ENCODE assay signal across 8 mouse cellular contexts in genomic region chr13:51101777-51102132, GRCm38 (mm10). TPM values are rescaled to one million over a fixed set of nuclear protein-coding genes. Genes with fewer than 3 reads are reported as not detected.
DNase-seq lines count a peak whose midpoint lies in the region; ATAC-seq and TF ChIP-seq lines count a peak whose summit lies in the region.

No protein-coding gene starts in this region.

- H3K4me1 ChIP-seq in thymus, adult 2 months (replicated peaks; ENCODE audit: control insufficient read depth, insufficient read depth, low read length): peaks cover 9% of the 10 kb centered on the region
- H3K4me1 ChIP-seq in limb, embryonic 14.5 days (ENCODE audit: control insufficient read depth, insufficient read depth, low read length): peaks cover 21% of the 10 kb centered on the region
- no peaks in the 10 kb centered on the region for H3K4me1 ChIP-seq in stomach, postnatal 0 days (replicated peaks; ENCODE audit: control insufficient read depth, insufficient read depth)

- peak overlapping the region; percentile 54 for H3K27ac ChIP-seq in thymus, adult 2 months (ENCODE audit: control insufficient read depth, insufficient read depth, low read length)
- peak overlapping the region; percentile 96 for H3K27ac ChIP-seq in limb, embryonic 14.5 days (replicated peaks; ENCODE audit: low read depth, low read length)
- peak overlapping the region; percentile 98 for H3K27ac ChIP-seq in stomach, postnatal 0 days (replicated peaks)

- no peaks in the 10 kb centered on the region for H3K27me3 ChIP-seq in thymus, adult 2 months (ENCODE audit: control insufficient read depth, insufficient read depth, low read length)
- no peaks in the 10 kb centered on the region for H3K27me3 ChIP-seq in limb, embryonic 14.5 days (ENCODE audit: control insufficient read depth, insufficient read depth, low read length)
- H3K27me3 ChIP-seq in stomach, postnatal 0 days (ENCODE audit: control insufficient read depth, insufficient read depth, low read length): no peaks in the 10 kb centered on the region

- whole genome bisulfite sequencing in thymus, adult 2 months: 12% methylated on average over 11 of the region's 11 CpGs
- WGBS in limb, embryonic 14.5 days: 27% methylated on average over 11 of the region's 11 CpGs
- WGBS in stomach, postnatal 0 days: 8% methylated on average over 11 of the region's 11 CpGs

- no peaks in the 10 kb centered on the region for H3K9me3 ChIP-seq in limb, embryonic 14.5 days (ENCODE audit: control insufficient read depth, low read length)
- no peaks in the 10 kb centered on the region for H3K9me3 ChIP-seq in stomach, postnatal 0 days (ENCODE audit: control insufficient read depth, low read length)

- no peak for TF ChIP-seq CTCF in thymus, adult 2 months (IDR thresholded peaks at IDR 0.05; ENCODE audit: borderline replicate concordance, control insufficient read depth, extremely low read depth, insufficient read depth, low read length, poor library complexity)
- no peak for TF ChIP-seq CTCF in stomach, postnatal 0 days (IDR thresholded peaks at IDR 0.05; ENCODE audit: low read depth)

- no peak for ATAC-seq in limb, embryonic 14.5 days (ENCODE audit: low FRiP score, low read depth)
- ATAC-seq in stomach, postnatal 0 days (ENCODE audit: low FRiP score, low TSS enrichment): no peak
- ATAC-seq in megakaryocyte-erythroid progenitor cell, adult 5-6 weeks (replicated peaks; ENCODE audit: low FRiP score, low TSS enrichment, poor library complexity, severe bottlenecking): no peak

- H3K9ac ChIP-seq in limb, embryonic 14.5 days (ENCODE audit: low read depth, low read length, severe bottlenecking): peak overlapping the region; percentile 99
- peak overlapping the region; percentile 95 for H3K9ac ChIP-seq in stomach, postnatal 0 days (ENCODE audit: low read length)

- H3K36me3 ChIP-seq in thymus, adult 2 months (ENCODE audit: control insufficient read depth, insufficient read depth, low read length): no peaks in the 10 kb centered on the region
- H3K36me3 ChIP-seq in limb, embryonic 14.5 days (ENCODE audit: control insufficient read depth, insufficient read depth, low read length): no peaks in the 10 kb centered on the region
- no peaks in the 10 kb centered on the region for H3K36me3 ChIP-seq in stomach, postnatal 0 days (ENCODE audit: control insufficient read depth, insufficient read depth, low read length)

- peak overlapping the region; percentile 42 for H3K4me2 ChIP-seq in limb, embryonic 14.5 days (replicated peaks; ENCODE audit: low read depth, low read length, severe bottlenecking)
- H3K4me2 ChIP-seq in stomach, postnatal 0 days (replicated peaks; ENCODE audit: low read depth): peak overlapping the region; percentile 63

- peak; percentile 60 for DNase-seq in embryo, embryonic 10.5 days (ENCODE audit: low spot score)
- DNase-seq in embryo, embryonic 11 days: no peak
- no peak for DNase-seq in thymus, adult 2 months
- DNase-seq in thymus, postnatal 4 days: no peak
- DNase-seq in limb, embryonic 14.5 days (ENCODE audit: low spot score): peak; percentile 42
- DNase-seq in stomach, postnatal 0 days (ENCODE audit: low spot score): no peak
- no peak for DNase-seq in layer of hippocampus, postnatal 10 days (ENCODE audit: low spot score in 2 of 2)

- no peak for TF ChIP-seq EP300 in stomach, postnatal 0 days (optimal IDR thresholded peaks at IDR 0.05)

- TF ChIP-seq POLR2A in thymus, adult 2 months (IDR thresholded peaks at IDR 0.05; ENCODE audit: control insufficient read depth, extremely low read depth, insufficient read depth, low read length, poor library complexity): no peak
- no peak for TF ChIP-seq POLR2A in limb, embryonic 14.5 days (IDR thresholded peaks at IDR 0.05; ENCODE audit: borderline replicate concordance, extremely low read depth, insufficient read depth, insufficient read length)

- H3K4me3 ChIP-seq in thymus, adult 2 months (ENCODE audit: control insufficient read depth, insufficient read depth, low read length): peak overlapping the region; percentile 90; the same call in 1 of the 2 replicates
- peak overlapping the region; percentile 89 for H3K4me3 ChIP-seq in limb, embryonic 14.5 days (replicated peaks; ENCODE audit: low read length)
- H3K4me3 ChIP-seq in stomach, postnatal 0 days (ENCODE audit: low read depth, low read length): peak overlapping the region; percentile 93

RNA-seq across cellular contexts. Expression of gene Spin1, which starts 1.1 kb away (rescaled TPM):
- polyA plus RNA-seq in thymus, adult 2 months (2012; rRNA removed): 29.0 and 29.5 TPM in 2 replicates
- 70.6 and 82.1 TPM in 2 replicates for polyA plus RNA-seq in limb, embryonic 14.5 days (2012; rRNA removed)
- polyA plus RNA-seq in limb, embryonic 14.5 days (2014; fragmentation: Nextera tagmentation; extraction: Ambion mirVana): 115 and 131 TPM in 2 replicates
- 27.9 and 29.2 TPM in 2 replicates for polyA plus RNA-seq in stomach, postnatal 0 days (2015; fragmentation: Nextera tagmentation; extraction: Ambion mirVana)
- total RNA-seq in layer of hippocampus, postnatal 10 days (2021): 100 to 1,000 TPM; 180 to 193 TPM
- 12.6 and 16.1 TPM in 2 replicates for total RNA-seq in megakaryocyte-erythroid progenitor cell, adult 5-6 weeks (2014; fragmentation: Nextera tagmentation)
- total RNA-seq in megakaryocyte-erythroid progenitor cell, adult 5-6 weeks (2017): 14.5 and 24.0 TPM in 2 replicates

Comparison
In these comparisons a context has a peak if more than half of its experiments do, and no peak if none do; other contexts are left out.
1. DNase-seq: peak in embryo, embryonic 10.5 days (single experiment) and limb, embryonic 14.5 days (single experiment); none in embryo, embryonic 11 days (single experiment), thymus, adult 2 months (single experiment), thymus, postnatal 4 days (single experiment), stomach, postnatal 0 days (single experiment) and layer of hippocampus, postnatal 10 days (0 of 2).
2. Peak in every context shown above with its lines, with median percentiles within 50 percentile points of each other: H3K27ac ChIP-seq and H3K4me3 ChIP-seq.